Mouse (Mus musculus) CH12.LX (cell line): ENCODE data around the gene Cmtm4. TPM values are rescaled to one million over a fixed set of nuclear protein-coding genes. Genes with fewer than 3 reads are reported as not detected.

Experiments used
- DNase-seq: peaks from one replicate; pipeline ENCODE4 v3.0.0-alpha.2; 2013; ENCODE audit errors: extremely low read depth
- H3K27ac ChIP-seq: 2 replicates; pipeline ENCODE4 v1.5.1; 2012; ENCODE audit warnings: low read depth, mild to moderate bottlenecking, control low read depth, moderate library complexity; ENCODE audit not compliant: insufficient read depth
- H3K27me3 ChIP-seq: replicated peaks from 2 replicates; pipeline ENCODE3; 2012; ENCODE audit warnings: inconsistent platforms
- H3K36me3 ChIP-seq, 2 experiments: replicated peaks in 1 of 2; 2 replicates each; pipeline versions ENCODE3 to v1.6.1; 2012; ENCODE audit warnings: inconsistent platforms in 1 of 2, low read length in 1 of 2, mild to moderate bottlenecking in 1 of 2, mixed read lengths in 1 of 2, moderate library complexity in 1 of 2; ENCODE audit not compliant: control insufficient read depth in 1 of 2, insufficient read depth in 1 of 2
- H3K4me1 ChIP-seq, 2 experiments: 2 replicates each; pipeline ENCODE4 v1.6.1; 2012; ENCODE audit warnings: inconsistent platforms in 1 of 2, moderate library complexity in 1 of 2; ENCODE audit not compliant: insufficient read depth in 2 of 2, control insufficient read depth in 1 of 2
- H3K4me2 ChIP-seq: 2 replicates; pipeline ENCODE4 v1.6.1; 2012; ENCODE audit warnings: low read depth, mild to moderate bottlenecking, control low read depth; ENCODE audit not compliant: poor library complexity, insufficient read depth, severe bottlenecking
- H3K4me3 ChIP-seq, 3 experiments: fragments of 150-350 bp in 1 of 3; sonication (generic) in 1 of 3; replicated peaks in 1 of 3; 2 replicates each; pipeline versions ENCODE3 to v1.5.1; 2011 to 2012; ENCODE audit warnings: low read depth in 2 of 3, low read length in 2 of 3, mild to moderate bottlenecking in 2 of 3, moderate library complexity in 2 of 3, control low read depth in 1 of 3, improper control_type of control experiment in 1 of 3, inconsistent platforms in 1 of 3, mixed read lengths in 1 of 3; ENCODE audit not compliant: poor library complexity in 1 of 3
- H3K79me2 ChIP-seq: replicated peaks from 2 replicates; pipeline ENCODE4 v1.6.1; 2012; ENCODE audit warnings: mild to moderate bottlenecking, moderate library complexity; ENCODE audit not compliant: control insufficient read depth, poor library complexity, insufficient read depth, severe bottlenecking; ENCODE audit errors: extremely low read depth
- H3K9ac ChIP-seq: 2 replicates; pipeline ENCODE4 v1.6.1; 2012; ENCODE audit warnings: low read depth, mild to moderate bottlenecking, control low read depth, moderate library complexity; ENCODE audit not compliant: insufficient read depth
- H3K9me3 ChIP-seq: replicated peaks from 2 replicates; pipeline ENCODE3; 2012; ENCODE audit warnings: low read length, inconsistent platforms, mixed read lengths
- CHD2 ChIP-seq: IDR thresholded peaks from 2 replicates; pipeline ENCODE4 v1.6.1; 2011; ENCODE audit warnings: low read length, improper control_type of control experiment
- E2F4 ChIP-seq: IDR thresholded peaks from 2 replicates; pipeline ENCODE4 v1.6.1; 2011; ENCODE audit warnings: low read depth, low read length, improper control_type of control experiment; ENCODE audit not compliant: insufficient replicate concordance
- IRF4 ChIP-seq: IDR thresholded peaks from 2 replicates; pipeline ENCODE4 v1.6.1; 2014; ENCODE audit warnings: low read depth, mild to moderate bottlenecking, inconsistent platforms, low read length, improper control_type of control experiment
- JUN ChIP-seq: IDR thresholded peaks from 2 replicates; pipeline ENCODE4 v1.6.1; 2011; ENCODE audit warnings: low read depth, mild to moderate bottlenecking, low read length, improper control_type of control experiment, moderate library complexity; ENCODE audit not compliant: insufficient read depth
- JUND ChIP-seq: conservative IDR thresholded peaks from 2 replicates; pipeline ENCODE4 v1.6.1; 2011; ENCODE audit warnings: low read depth, low read length, improper control_type of control experiment
- KAT2A ChIP-seq: IDR thresholded peaks from 2 replicates; pipeline ENCODE4 v1.6.1; 2012; ENCODE audit warnings: low read length, improper control_type of control experiment, inconsistent platforms; ENCODE audit not compliant: insufficient replicate concordance
- MAX ChIP-seq: IDR thresholded peaks from 2 replicates; pipeline ENCODE4 v1.6.1; 2011; ENCODE audit warnings: low read length, improper control_type of control experiment
- MAZ ChIP-seq: IDR thresholded peaks from 2 replicates; pipeline ENCODE4 v1.6.1; 2012; ENCODE audit warnings: low read depth, mild to moderate bottlenecking, inconsistent platforms, low read length, improper control_type of control experiment, moderate library complexity
- MXI1 ChIP-seq: IDR thresholded peaks from 2 replicates; pipeline ENCODE4 v1.6.1; 2011; ENCODE audit warnings: mild to moderate bottlenecking, low read depth, low read length, improper control_type of control experiment
- MYC ChIP-seq: IDR thresholded peaks from 2 replicates; pipeline ENCODE4 v1.6.1; 2011; ENCODE audit warnings: low read depth, mild to moderate bottlenecking, improper control_type of control experiment, low read length
- NRF1 ChIP-seq: IDR thresholded peaks from 2 replicates; pipeline ENCODE4 v1.6.1; 2014; ENCODE audit warnings: low read depth, mild to moderate bottlenecking, inconsistent platforms, low read length, improper control_type of control experiment, moderate library complexity
- PAX5 ChIP-seq: IDR thresholded peaks from 2 replicates; pipeline ENCODE4 v1.6.1; 2012; ENCODE audit warnings: low read length, inconsistent platforms, mixed read lengths
- POLR2A ChIP-seq: IDR thresholded peaks from 2 replicates; pipeline ENCODE4 v1.6.1; 2011; ENCODE audit warnings: low read depth, mild to moderate bottlenecking, improper control_type of control experiment, low read length
- POLR2AphosphoS2 ChIP-seq: IDR thresholded peaks from 2 replicates; pipeline ENCODE4 v1.6.1; 2011; ENCODE audit warnings: low read depth, low read length, improper control_type of control experiment
- RCOR1 ChIP-seq: conservative IDR thresholded peaks from 2 replicates; pipeline ENCODE4 v1.6.1; 2012; ENCODE audit warnings: low read depth, mild to moderate bottlenecking, inconsistent platforms, low read length, improper control_type of control experiment
- SIN3A ChIP-seq: IDR thresholded peaks from 2 replicates; pipeline ENCODE4 v1.6.1; 2012; ENCODE audit warnings: low read length, improper control_type of control experiment, inconsistent platforms
- TCF12 ChIP-seq: IDR thresholded peaks from 2 replicates; pipeline ENCODE4 v1.6.1; 2014; ENCODE audit warnings: low read depth, mild to moderate bottlenecking, inconsistent platforms, low read length, improper control_type of control experiment
- UBTF ChIP-seq: IDR thresholded peaks from 2 replicates; pipeline ENCODE4 v1.6.1; 2012; ENCODE audit warnings: low read depth, mild to moderate bottlenecking, inconsistent platforms, low read length, improper control_type of control experiment, moderate library complexity
- USF1 ChIP-seq: IDR thresholded peaks from 2 replicates; pipeline ENCODE4 v1.6.1; 2014; ENCODE audit warnings: low read depth, mild to moderate bottlenecking, inconsistent platforms, low read length, improper control_type of control experiment
- ZC3H11A ChIP-seq: IDR thresholded peaks from 2 replicates; pipeline ENCODE4 v1.6.1; 2012; ENCODE audit warnings: low read depth, mild to moderate bottlenecking, inconsistent platforms, low read length, improper control_type of control experiment
- dilution Hi-C: fragments of 300-500 bp; cut with MboI; formaldehyde crosslinking; loops from 2 replicates; pipeline ENCODE4 v1.14.3; 2020; ENCODE audit warnings: low sequenced_read_pairs; ENCODE audit not compliant: extremely low pct_unique_long_range_greater_than_20kb, extremely low pct_ligation_motif_present
- in situ Hi-C: fragments of 300-500 bp; cut with MboI; formaldehyde crosslinking; loops from 3 replicates; pipeline ENCODE4 v1.14.3; 2019; ENCODE audit warnings: low sequenced_read_pairs, low pct_ligation_motif_present, low pct_unique_long_range_greater_than_20kb, mixed read lengths
- polyA plus RNA-seq: library from polyadenylated mRNA; unstranded; fragments of >175 nt; gene quantifications from 2 replicates; pipeline ENCODE4 v1.2.1, GENCODE M21; 2012; ENCODE audit warnings: low read depth; ENCODE audit not compliant: insufficient read length
- total RNA-seq, 2 experiments: library from RNA; depleted of rRNA; stranded (reverse); fragments of 300-350 nt in 1 of 2; fragments of >200 nt in 1 of 2; gene quantifications; 2 replicates each; pipeline ENCODE4 v1.2.3; 2012 to 2014

Gene Cmtm4
- total and polyA plus RNA-seq, 3 experiments = 2.3 to 3.0 (median 2.6) TPM

DNA sequence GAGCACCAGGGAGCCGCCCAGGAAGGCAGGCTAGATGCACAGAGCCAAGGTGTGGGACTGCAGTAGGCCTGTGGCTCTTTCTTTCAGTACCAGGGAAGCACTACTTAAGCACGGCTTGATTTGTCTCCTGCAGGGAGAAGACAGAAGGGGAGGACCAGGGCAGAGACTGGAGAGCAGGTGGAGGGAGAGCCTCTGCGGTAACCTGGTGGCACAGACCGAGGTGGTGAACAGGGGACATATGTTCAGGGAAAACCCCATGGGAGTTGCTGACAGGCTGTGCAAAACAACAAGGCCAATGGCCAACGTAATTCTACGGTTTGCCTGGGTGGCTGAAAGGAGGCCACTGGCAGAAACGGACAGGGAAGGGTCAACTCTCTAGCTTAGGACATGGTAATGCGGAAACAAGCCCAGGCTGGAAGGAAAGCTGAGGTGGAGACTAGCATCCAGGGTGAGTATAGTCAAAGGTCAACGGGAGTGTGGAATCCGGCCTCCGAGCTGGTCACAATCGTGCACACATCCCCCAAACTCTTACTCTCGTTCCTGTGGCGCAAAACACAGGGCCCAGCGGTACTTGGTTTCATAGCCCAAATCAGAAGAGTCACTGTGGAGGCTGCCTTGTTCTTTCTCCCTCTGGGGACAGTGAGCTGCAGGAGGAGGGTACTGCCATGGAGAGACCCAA is 35.7 kb downstream of the Cmtm4 start:
- Histone ChIP-seq H3K27me3 (no peaks in the 10 kb centered on the region), H3K9ac (no peak overlapping the region), H3K36me3 (peaks cover 0 to 15% of the 10 kb centered on the region in 2 experiments)

DNA sequence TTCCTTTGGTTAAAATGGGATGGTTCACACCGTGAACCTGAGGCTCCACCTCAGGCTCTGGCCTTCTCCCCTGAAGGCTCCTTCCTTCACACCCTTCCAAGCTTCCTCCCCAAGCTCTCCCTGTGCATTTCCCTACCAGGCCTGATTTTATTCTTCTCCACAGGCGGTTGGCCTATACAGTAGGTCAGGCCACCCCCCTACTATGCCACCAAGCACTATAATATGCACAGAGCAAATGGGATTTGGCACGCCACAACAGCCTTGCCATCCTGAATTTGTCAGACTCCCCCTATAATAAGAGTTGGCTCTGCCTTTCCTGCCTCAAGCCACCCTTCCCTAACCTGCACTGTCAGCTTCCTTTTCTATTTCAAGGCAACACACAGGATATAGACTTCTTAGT is 37.0 kb downstream of the Cmtm4 start:
- no peak overlapping the region for H3K9ac ChIP-seq
- dilution Hi-C loops = no loop called here
- TF ChIP-seq MYC = no peak
- TF ChIP-seq, all 38 proteins: peak for 0
- Histone ChIP-seq H3K4me3 (no peak overlapping the region), H3K27ac (no peak overlapping the region), H3K9me3 (no peaks in the 10 kb centered on the region), H3K36me3 (peaks cover 0 to 23% of the 10 kb centered on the region in 2 experiments), H3K27me3 (no peaks in the 10 kb centered on the region), H3K4me1 (peaks cover 0 to 6% of the 10 kb centered on the region in 2 experiments; a peak in 1 of 4 replicates), H3K79me2 (no peaks in the 10 kb centered on the region), H3K4me2 (no peak overlapping the region)
- in situ Hi-C loops = loop anchor here (25.0 kb wide), 1 partner anchor 179 kb away; the partner anchor contains the start of genes Car7 and Nae1
- no peak for DNase-seq

More for the DNA sequence above, 35.7 kb downstream of the Cmtm4 start:
- no peak for TF ChIP-seq NRF1
- no peak for TF ChIP-seq MAZ
- TF ChIP-seq PAX5 = no peak
- TF ChIP-seq USF1 = no peak
- TF ChIP-seq MAX = no peak
- no peak for TF ChIP-seq IRF4
- no peak for TF ChIP-seq CHD2
- no peak for TF ChIP-seq ZC3H11A
- TF ChIP-seq JUN = no peak
- no peak for TF ChIP-seq POLR2A
- no peak for TF ChIP-seq RCOR1
- TF ChIP-seq JUND = no peak
- TF ChIP-seq TCF12 = no peak
- no peak for TF ChIP-seq UBTF
- TF ChIP-seq KAT2A = no peak
- TF ChIP-seq E2F4 = no peak
- TF ChIP-seq POLR2AphosphoS2 = no peak
- no peak for TF ChIP-seq SIN3A
- no peak for TF ChIP-seq MXI1
- DNase-seq = no peak
- Histone ChIP-seq H3K4me2 (no peak overlapping the region), H3K9me3 (no peaks in the 10 kb centered on the region), H3K4me1 (peaks cover 0 to 6% of the 10 kb centered on the region in 2 experiments; a peak in 1 of 4 replicates), H3K4me3 (no peak overlapping the region), H3K79me2 (no peaks in the 10 kb centered on the region), H3K27ac (no peak overlapping the region)
- in situ Hi-C loops (loop anchor here (25.0 kb wide), 1 partner anchor 177 kb away; the partner anchor contains the start of genes Car7 and Nae1), dilution Hi-C loops (no loop called here)
